Mouse (Mus musculus) urinary bladder, postnatal 10 days (tissue): Measurements from ENCODE around the gene Ptpra.
"Not testable (repeated sequence)": the region's sequence is repeated elsewhere in the genome, so short reads cannot be mapped to it uniquely, and the experiment has no call there.

Experiments used
- DNase-seq: peaks from one replicate; pipeline ENCODE4 v3.0.0; 2022; ENCODE audit warnings: low spot score

The Ptpra gene

DNA sequence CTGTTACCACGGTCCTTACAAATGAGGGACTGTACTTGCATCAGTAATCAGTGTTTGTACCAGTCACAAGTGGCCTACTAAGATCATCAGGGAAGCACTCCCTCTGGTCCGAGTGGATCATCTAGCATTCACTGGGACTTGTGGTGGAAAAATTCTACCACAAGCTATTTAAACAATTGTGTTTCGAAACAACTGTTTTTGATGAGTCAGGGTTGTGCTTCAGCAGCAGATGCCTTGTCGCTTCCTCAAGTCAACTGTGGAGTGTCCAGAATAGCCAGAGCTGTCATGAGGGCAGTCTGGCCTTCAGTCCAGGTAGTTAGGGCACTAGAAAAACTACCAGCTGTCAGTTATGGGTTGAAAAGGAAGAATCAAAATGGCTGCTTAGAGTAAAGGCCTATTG, 38.5 kb downstream of the Ptpra start:
- no peak for DNase-seq

DNA sequence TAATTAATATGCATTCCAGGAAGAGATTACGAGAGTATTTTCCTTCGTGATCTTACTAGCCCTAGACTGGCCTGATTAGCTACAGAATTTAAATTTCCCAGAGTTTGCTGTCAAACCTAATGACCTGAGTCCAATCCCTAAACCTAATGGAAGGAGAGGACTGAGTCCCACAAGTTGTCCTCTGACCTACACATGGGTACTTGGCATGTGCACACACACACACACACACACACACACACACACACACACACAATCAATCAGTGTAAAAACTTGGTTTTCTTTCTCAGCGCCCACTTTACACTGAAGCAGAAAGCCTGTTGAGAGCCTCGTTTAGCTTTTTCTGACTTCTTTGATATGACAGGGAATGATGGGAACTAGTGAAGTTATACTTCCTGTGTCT, 41.1 kb downstream of the Ptpra start:
- no peak for DNase-seq

DNA sequence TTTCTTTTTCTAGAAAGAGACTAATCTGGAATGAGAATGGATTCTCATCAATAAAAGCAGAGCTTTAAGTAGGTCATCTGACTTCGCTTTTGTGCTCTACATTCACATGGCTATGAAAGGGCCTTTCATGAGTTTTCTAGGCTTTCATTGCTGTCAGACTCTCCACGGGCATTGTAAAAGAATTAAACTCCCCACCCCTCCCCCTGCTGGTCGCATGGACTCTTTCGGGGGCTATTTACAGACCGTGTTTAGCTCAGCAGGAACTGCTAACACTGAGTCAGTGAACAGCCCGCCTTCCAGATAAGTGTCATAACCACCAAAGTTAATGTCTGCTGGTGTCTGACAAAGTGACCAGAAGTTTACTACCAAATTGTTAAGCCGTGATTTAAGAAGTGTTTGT, 41.5 kb downstream of the Ptpra start:
- DNase-seq = no peak

DNA sequence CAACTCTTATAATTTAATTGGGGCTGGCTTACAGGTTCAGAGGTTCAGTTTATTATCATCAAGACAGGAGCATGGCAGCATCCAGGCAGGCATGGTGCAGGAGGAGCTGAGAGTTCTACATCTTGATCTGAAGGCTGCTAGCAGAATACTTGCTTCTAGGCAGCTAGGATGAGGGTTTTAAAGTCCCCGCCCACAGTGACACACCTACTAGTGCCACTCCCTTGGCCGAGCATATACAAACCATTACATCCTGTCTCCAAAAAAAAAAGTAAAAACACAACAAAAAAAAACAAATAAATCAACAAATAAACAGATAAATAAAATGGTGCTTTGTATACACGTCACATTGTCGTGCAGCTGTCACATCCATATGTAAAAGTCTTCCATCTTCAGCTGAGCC, 45.0 kb downstream of the Ptpra start:
- not testable (repeated sequence) for DNase-seq

DNA sequence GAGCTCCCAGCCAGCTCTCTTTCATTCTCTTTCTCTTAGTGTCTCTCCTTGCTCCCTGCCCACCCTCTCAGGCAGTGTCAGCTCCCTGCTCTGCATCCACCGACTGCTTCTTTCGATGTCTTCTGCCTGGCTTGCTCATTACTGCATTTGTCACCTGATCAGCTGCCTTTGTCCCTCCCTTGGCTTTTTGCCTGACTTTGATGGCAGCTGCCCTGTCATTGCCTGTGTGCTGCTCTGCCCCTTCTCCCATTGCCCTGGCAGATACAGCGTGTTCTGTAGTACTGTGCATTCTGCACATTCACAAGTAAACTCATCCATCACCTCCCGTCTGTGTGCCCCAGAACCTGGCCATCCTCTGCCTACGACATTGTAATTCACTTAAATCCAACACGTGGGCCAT, 46.0 kb downstream of the Ptpra start:
- no peak for DNase-seq

DNA sequence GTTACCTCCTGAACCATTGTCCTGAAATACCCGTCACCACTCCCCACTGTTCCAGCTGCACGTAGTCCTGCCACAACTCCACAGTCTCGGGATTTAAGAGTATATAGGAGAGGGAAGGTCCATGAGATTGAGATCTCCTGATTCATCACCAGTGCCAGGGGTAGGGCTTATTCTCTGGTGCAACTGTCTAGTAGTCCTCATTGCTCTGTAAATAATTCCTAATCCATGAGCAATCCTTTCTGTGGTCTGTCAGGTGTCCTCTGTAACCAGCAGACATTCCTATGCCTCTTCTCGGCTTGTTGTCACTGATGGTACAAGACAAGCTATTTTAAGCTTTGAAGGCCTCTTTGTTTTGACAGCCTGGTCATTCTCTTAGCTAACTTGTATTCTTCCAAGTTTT, 46.9 kb downstream of the Ptpra start:
- DNase-seq = no peak

DNA sequence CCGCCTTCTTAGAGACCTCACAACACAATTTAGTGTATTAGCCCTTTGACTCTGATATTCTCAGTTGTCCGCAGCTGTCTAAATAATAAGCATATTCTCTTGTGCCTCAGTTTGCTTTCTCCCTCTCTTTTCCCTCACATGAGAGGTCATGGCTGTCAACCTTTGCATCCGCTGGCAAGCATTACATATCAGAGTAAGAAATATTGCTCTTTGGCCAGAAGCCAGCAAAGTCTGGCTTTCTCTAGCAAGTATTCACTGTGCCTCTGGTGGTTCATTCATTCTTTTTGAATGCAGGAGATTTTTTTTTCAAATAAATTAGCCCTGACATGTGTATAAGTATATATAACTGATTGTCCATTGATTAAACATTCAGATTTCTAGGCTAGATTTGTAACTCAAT, 49.5 kb downstream of the Ptpra start:
- no peak for DNase-seq

DNA sequence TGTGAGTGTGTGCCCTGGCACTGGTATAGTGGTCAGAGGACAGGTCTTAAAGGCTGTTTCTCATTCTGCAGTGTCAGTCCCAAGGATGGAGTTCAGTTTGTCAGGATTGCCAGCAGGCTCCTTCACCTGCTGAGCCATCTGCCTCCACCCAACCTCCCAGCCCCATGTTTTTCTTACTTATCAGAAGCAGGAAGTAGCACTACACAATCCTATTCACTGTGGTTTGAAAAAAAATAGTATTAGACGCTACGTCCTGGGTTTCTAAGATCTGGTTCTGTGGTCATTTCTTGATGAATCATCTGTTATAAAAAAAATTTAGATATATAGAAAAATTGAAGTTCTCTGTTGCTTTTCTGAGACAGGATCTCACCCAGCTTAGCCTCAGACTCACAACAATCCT, 51.5 kb downstream of the Ptpra start:
- DNase-seq = no peak

DNA sequence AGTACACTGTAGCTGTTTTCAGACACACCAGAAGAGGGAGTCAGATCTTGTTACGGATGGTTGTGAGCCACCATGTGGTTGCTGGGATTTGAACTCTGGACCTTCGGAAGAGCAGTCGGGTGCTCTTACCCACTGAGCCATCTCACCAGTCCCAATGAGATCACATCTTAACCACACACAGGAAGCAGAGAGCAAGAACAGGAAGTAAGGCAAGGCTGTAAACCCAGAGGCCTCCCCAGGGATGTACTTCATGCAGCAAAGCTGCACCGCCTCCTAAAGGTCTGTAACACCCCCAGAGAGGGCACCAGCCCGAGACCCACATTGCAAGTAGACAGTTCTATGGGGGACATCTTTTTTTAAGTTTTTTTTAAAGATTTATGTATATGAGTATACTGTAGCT, 61.5 kb downstream of the Ptpra start:
- DNase-seq = not testable (repeated sequence)

DNA sequence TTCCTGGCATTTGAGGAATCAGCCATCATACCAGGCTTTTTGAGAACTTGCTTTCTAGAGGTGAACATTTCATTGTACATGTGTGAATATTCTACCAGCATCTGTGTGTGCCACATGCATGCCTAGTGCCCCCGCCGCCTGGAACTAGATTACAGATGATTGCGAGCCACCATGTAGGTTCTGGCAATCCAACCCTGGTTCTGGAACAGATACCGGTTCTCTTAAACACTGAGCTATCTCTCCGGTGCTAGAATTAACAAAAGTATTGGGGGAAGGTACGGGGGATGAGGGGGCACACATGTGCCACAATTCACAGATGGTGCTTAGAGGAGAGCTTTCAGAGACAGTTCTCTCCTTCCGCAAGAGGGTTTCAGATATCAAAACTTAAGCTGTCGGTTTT, 63.8 kb downstream of the Ptpra start:
- no peak for DNase-seq

DNA sequence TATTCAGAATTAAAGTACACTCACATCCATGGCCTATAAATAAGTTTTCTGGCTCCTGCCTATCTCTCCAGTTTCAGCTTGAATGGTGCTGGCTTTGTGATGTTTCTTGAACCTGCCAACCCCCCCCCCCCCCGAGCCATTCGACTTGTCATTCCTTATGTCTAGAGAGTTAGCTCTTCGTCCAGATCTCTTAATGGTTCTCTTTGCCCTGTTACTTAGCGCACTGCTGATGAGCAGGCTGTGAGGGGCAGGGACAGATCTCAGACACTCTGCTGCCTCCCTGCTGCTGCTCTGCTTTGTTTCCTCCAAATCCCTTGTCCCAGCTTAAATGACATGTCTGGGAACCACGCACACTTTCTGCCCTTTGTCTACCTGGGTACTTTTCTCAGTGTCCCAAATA, 65.7 kb downstream of the Ptpra start:
- no peak for DNase-seq

DNA sequence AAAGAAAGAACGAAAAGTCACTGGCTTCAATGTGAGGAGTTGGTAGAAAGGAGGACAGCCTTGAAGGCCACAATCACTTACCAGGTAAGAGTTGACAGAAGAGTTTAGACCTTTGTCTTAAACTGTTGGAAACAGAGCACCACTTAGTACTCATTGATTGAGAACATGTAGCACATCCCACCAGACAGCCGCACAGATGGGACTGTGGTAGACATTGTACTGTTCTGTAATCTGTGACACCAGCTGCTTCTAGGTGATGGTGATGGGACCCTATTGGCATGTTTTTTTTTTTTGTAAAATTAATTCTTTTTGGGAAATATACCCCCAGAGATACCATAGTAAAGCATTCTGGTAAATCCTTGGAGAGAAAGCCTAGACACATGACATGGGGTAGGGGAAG, 71.8 kb downstream of the Ptpra start:
- no peak for DNase-seq

DNA sequence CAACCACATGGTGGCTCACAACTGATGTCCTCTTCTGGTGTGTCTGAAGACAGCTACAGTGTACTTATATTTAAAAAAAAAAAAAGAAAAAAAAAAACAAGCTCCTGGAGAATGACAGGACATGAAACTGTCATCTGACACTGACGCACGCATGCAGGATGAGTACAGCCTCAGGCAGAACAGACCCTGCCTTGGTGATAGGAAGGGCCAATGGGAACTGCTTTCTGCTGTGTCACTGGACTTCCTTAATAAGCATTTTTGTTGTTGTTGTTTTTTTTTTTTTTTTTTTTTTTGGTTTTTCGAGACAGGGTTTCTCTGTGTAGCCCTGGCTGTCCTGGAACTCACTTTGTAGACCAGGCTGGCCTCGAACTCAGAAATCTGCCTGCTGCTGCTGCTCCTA, 75.4 kb downstream of the Ptpra start:
- not testable (repeated sequence) for DNase-seq

DNA sequence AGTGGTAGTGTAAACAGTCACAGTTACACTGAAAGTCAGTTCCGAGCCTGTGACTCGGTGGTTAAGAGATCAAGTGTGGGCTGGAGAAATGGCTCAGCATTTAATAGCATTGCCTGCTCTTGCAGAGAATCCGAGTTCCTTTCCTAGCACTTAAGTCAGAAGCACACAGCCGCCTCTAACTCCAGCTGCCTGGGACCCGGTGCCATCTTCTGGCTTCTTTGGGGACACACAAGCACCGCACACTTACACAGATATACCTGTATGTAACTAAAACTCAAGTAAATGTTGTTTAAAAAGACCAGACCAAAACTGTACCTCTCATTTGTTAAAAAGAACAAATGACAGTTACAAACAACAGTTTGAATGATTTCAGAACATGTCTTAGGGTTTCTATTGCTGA, 78.4 kb downstream of the Ptpra start:
- DNase-seq = no peak

DNA sequence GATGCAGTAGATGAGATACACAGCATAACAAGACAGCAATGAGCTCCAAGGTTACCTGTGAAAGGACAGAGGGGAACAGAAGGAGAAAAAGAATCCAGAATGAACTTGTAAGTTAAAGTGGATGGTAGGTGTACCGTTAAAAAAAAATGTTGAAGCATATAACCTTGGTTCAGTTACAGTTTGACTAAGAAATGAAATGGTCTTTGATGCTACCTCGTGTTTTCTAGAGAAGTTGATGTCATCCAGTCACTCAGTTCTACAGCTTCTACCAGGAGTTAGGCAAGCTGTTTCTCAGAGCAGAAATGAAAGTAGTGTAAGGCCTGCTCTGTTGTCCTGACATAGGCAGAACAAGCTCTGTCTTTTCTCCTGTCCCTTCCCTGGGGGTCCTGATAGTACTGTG, 79.2 kb downstream of the Ptpra start:
- no peak for DNase-seq

DNA sequence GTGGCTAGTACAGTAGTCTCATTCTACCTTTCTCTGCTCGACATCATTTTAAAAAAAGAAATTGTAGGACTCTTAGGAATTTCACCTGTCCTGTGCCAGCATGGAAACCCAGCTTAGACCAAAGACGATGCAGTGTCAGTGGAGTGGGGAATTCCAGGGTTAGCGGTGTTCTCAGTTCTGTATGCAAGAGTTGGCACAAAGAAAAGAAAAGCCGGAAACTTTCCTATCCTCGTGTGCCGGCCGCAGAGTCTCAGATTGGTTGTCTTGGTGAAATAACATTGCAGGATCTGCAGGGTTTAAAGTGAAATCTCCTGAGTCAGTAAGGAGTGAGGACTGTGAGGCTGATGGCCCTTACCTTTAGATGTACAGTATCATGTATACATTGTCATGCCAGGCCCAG, 79.8 kb downstream of the Ptpra start:
- DNase-seq = no peak

DNA sequence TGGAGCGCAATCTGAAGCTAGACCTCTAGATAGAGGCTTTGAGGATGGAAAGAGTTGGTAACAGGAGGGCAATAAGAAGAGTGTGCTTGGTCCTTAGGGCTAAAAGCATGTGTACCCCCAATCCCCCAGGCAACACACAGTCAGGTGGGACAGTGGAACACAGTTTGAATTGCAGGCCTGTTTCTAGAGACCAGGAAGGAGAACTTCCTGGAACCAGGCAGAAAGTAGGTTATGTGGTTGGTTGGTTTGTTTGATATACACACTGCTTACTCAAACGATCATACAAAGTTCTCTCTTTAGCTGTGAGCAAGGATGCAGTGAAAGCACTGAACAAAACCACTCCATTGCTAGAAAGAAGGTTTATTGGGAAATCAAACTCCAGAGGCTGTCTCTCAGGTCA, 82.1 kb downstream of the Ptpra start:
- no peak for DNase-seq

DNA sequence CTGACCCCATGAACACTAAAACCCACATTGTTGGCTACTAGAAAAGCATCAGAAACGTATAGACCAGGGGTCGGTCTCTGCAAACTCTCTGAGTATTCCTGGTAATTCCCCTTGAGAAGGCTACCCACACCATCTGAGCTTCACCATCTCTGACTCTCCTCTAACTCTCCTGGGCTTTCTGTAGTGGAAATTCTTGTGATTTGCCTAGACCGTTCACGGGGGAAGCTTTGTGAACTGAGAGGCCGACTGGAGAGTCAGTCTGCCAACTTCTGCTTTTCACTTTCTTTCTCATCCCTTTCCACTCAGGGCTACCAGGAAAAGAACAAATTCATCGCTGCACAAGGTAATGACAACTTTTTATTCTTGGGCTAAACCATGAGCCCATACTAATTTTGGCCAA, 84.9 kb downstream of the Ptpra start:
- DNase-seq = no peak

DNA sequence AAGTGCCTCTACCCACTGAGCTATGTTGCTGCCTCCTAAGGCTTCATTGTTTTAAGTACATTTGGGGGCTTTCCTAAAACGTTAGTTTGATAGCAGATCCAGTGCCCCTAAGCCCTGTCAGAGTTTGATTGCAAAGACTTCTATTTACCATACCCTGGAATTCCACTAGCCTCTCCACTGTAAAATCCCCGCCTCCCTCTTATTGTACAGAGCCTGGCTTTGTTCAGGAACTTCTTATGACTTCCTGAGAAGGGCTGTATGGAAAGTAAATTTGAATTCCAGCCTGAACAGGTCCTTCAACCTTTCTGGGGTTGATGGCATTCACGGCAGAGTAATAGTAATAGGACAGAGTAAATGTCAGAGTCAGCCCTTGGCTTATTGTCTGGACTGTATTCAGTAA, 86.8 kb downstream of the Ptpra start:
- DNase-seq = no peak

DNA sequence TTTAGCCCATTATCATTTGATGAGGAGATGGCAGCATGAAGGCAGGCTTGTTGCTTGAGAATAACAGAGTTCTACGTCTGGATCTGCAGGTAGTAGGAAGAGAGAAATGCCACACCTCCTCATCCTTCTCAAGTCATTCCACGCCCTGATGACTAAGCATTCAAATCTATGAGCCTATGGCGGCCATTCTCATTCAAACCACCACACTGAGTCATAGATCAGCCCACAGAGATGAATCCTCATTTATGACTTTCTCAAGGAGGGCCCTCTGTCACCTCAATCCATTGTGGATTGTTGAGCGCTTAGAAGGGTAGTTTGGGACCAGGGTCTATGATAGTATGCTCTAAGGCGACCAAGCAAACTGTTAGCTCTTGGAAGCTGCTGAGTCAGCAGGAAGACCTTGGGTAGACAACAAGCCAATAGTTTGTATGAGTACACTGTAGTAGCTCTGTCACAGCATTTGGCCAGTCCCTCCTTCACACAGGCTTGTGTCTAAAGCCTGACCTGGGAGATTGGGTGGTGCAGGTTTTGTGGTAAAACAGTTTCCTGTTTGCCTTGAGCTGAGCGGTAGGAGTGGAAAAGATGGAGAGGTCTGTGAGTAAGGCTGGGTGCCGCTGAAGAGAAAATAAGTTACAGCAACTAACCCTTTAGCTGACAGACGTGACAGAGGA, 88.9 kb downstream of the Ptpra start:
- DNase-seq = no peak

DNA sequence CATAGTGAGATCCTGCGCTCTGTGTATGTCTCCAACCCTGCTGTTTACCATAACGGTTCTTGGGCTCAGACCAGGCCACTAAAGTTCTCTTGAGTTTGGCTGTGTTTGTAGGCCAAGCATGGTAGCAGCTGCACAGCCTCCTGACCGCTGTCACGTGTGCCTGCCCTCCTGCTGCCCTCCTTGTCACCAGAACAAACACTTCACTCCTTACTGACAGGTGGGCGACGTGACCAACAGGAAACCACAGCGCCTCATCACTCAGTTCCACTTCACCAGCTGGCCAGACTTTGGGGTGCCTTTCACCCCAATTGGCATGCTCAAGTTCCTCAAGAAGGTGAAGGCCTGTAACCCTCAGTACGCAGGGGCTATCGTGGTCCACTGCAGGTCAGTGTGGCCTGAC, 90.2 kb downstream of the Ptpra start:
- DNase-seq = no peak

DNA sequence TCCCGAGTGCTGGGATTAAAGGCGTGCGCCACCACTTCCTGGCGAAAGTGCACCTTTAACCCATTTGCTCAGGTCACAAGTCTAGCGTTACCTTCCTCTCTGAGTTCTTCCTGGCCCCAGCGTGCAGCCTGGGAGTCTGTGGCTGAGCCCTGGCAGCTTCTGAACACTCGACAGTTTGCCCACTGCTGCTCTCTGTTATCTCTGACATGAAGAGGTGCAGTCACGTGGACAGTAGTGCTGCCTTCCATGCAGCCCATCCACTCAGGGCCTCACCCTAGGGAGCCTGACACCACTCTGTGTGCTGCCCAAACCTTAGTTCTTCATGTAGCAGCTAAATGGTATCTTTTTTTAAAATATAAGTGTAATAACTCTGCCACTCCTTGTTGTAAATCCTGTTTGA, 96.9 kb downstream of the Ptpra start:
- DNase-seq = no peak

DNA sequence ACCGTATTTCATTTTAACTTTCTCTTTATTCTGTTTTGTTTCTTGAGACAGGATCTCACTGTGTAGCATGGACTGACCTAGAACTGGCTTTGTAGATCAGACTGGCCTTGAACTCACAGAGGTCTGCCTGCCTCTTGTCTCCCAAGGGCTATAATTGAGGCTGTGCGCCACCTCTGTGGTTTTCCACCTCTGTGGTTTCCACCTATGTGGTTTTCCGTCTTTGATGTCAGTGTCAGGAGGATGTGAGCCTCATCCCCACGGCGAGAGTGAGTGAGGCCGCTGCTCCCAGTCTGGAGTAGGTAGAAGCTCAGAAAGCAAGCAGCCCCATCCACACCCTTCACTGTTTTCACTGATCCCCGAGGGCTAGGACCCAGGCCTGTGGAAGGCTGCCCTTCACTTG, 104.8 kb downstream of the Ptpra start:
- no peak for DNase-seq

DNA sequence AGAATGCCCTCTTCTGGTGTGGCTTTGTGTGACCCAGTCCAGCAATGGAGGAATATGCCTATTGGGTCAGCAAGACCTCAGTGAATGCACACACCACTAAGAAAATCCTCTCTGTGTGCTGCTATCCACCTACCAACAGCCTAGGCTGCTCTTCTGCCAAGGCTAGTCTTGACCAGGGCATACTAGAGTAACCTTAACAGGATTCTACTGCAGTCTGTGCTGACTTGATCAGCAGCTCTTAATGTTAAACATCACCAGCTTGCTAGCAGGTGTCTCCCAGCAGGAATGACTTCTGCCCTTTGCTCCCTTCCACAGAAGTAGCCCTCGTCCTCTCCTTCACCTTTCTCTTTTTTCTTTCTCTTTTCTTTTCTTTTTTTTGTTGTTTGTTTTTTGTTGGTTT, 106.2 kb downstream of the Ptpra start:
- no peak for DNase-seq

DNA sequence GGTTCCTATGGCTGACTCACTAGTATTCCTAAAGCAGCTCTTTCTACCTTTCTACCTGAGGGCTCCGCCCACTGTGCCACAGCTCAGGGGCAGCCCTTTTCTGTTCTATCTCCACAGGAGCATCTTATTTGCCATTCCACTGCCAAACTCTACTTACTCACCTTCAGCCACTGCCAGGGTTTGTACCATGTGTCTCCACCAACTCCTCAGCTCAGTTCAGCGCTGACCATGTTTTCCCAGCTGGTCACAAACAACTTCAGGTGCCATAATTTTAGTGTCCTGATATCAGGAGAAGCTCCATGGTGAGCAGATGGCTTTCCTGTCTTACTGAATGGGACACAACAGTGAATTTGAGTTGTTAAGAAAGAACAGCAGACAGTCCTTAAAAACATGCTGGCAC, 107.4 kb downstream of the Ptpra start:
- no peak for DNase-seq
